Mouse (Mus musculus) megakaryocyte progenitor cell, adult 5-6 weeks (primary cell): ENCODE data around the gene Sell. TPM values are rescaled to one million over a fixed set of nuclear protein-coding genes. Genes with fewer than 3 reads are reported as not detected.
"Not testable (repeated sequence)": the region's sequence is repeated elsewhere in the genome, so short reads cannot be mapped to it uniquely, and the experiment has no call there.

Experiments
- ATAC-seq: replicated peaks from 2 replicates; pipeline ENCODE4 v1.8.0; 2016; ENCODE audit warnings: mild to moderate bottlenecking, moderate TSS enrichment, inconsistent platforms; ENCODE audit not compliant: poor library complexity
- total RNA-seq, 2 experiments: library from RNA; stranded (forward) in 1 of 2; stranded (reverse) in 1 of 2; fragments of 157-497, 149-512 nt in 1 of 2; fragments of 200-1000 nt in 1 of 2; gene quantifications; 2 replicates each; pipeline versions ENCODE4 v1.2.3 to v1.2.4; 2015 to 2017

Sell gene
- total RNA-seq (2015): 371 and 392 TPM in 2 replicates
- total RNA-seq (2017): 234 and 258 TPM in 2 replicates

DNA sequence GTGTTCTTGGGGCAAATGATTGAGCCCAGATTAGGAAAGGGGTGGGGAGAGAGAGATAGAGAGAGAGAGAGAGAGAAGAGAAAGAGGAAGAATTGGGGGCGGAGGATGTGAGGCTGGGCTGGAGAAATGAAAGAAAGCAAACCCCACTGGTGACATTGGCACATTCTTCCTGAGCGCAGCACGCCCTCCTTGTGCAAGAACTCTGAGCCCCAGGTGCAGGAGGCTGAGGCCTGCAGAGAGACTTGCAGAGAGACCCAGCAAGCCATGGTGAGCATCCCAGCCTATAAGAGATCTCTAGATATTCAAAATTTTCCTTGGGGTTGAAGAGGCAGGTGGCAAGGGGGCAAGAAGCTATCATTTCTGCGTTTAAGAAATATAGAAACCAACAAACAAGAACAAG is at the start of gene Sell:
Sell (plus strand) TSS at position 58 of the 400 bp plus-strand sequence.
- peak; percentile 86 for ATAC-seq

DNA sequence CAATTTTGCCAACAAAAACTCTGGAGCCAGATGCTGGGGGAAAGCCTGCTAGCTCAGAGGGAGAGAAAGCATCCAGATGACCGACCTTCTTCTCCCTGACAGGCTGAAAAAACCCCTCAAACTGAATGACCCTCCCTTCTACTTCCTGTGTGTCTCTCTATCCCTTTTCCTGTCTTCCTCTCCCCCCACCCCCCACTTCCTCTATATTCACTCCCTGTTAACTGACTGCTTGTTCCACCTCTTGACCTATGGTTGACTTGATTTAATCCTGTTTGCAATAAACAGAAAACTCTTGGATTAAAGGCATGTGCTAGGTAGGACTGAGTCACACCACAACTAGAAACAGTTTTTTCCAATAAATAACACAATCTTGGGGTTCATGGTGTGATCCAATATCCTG is 47.2 kb upstream of the Sell start:
- 0 out of 2 replicates have a peak, but pooled peaks have one; percentile 39 for ATAC-seq

DNA sequence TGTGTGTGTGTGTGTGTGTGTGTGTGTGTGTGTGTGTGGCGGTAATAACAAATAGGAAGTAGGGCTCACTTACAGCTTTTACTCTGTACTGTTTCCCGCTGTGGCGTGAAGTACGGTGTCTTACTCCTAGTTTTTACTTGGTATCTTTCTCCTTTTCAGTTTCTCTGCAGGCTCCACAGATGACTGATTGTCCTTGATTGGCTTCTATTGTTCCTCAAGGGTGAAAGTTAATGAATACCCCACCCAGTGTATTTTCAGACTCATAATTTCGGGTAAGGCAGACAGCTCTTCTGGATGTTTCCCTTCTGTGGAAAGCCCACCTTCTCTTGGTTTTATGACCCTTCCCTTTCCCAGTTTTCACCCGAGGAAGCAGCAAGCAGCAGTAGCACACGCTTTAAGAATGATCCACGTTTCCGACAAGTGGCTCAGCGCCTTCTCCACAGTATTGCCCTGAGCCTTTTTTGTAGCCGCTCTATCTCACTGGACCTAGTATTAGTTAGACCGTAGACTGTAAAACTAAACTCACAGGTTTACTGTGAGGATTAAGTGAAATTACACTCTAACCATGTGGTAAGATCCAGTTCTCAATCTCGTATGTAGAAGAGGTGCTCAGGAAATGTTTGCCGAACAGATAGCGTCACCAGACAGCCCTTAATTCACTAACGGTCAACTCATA is 43.4 kb upstream of the Sell start:
- no peak for ATAC-seq

DNA sequence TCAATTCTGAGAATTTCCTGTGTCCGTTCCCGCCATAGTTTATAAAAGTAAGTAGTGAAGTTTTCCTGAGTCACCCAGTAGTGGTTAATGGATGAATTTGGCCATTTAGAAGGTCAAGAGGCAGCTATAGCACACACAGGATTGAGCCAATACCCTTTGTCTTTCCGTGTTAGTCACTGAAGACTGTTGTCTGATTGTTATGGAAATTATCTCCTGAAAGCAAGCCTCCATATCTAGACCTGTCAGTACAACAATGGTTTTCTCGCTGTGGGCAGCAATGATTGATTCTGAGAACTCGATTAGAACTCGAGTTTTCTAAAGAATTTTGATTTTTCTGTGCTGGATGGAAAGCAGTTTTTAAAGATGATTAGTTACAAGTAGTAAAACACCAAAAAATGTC is 42.0 kb upstream of the Sell start:
- ATAC-seq: no peak

DNA sequence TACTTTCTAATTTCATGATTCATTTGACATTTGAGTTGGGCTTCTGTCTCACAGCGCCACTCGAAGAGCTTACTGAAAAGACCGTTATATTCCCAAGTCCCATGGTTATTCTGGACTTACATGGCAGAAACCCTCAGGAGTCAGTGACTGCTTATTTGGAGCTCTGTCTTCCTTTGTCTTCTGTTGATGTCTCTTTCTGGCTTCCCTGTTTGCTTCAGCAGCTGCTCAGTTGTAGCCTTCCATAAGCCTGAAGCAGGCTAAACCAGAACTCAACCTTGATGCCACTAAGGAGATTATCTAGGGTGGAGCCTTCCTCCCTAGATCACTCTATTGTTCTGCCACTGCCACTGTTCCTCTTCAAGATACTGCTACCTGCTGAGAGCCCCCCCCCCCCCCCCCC is 41.0 kb upstream of the Sell start:
- ATAC-seq: not testable (repeated sequence)

DNA sequence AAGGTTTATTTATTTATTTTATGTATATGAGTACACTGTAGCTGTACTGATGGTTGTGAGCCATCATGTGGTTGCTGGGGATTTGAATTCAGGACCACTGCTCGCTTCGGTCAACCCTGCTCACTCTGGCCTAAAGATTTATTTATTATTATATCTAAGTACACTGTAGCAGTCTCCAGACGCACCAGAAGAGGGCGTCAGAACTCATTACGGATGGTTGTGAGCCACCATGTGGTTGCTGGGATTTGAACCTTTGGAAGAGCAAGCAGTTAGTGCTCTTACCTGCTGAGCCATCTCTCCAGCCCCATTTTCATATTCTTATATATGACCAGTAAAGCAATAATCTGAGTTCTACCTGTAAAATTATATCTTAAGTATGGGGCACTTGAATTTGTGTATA is 39.7 kb upstream of the Sell start:
- not testable (repeated sequence) for ATAC-seq

DNA sequence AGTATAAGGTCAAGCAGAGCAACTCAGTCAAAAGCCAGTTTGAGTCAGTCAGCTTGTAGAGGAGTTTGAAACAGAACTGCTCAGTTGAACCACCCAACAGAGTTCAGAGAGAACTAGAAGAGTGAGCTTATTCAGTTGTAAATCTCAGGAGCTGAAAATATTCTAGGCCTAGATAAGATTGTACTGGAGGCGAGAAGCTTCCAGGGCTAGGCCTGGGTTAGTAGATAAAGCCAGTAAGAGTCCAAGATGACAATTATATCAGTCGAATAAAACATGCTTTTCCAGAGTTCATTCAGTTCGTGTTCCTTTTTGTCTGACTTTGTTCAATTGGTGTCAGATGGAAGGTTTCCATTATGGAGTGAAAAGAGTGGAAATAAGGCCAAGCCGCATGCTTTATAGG is 36.1 kb upstream of the Sell start:
- 0 out of 2 replicates have a peak, but pooled peaks have one; percentile 23 for ATAC-seq

DNA sequence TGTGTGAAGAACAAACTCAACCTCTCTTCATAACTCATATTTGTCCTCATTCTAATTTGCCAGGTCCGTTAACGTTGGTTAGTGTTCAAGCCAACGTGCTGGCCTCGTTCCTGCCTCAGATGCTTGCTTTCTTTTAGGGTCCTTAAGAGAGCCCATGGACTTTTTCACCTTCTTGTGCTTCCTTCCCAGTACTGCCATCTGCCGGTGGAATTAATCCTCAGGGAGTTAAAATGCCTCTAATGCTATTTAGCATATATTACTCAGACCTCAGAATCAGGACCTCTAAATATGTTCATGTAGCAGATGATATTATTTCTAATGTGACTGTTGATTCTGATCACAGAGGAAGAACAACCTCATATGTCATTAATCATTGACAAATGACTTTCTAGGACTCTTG is 34.4 kb upstream of the Sell start:
- no peak for ATAC-seq

DNA sequence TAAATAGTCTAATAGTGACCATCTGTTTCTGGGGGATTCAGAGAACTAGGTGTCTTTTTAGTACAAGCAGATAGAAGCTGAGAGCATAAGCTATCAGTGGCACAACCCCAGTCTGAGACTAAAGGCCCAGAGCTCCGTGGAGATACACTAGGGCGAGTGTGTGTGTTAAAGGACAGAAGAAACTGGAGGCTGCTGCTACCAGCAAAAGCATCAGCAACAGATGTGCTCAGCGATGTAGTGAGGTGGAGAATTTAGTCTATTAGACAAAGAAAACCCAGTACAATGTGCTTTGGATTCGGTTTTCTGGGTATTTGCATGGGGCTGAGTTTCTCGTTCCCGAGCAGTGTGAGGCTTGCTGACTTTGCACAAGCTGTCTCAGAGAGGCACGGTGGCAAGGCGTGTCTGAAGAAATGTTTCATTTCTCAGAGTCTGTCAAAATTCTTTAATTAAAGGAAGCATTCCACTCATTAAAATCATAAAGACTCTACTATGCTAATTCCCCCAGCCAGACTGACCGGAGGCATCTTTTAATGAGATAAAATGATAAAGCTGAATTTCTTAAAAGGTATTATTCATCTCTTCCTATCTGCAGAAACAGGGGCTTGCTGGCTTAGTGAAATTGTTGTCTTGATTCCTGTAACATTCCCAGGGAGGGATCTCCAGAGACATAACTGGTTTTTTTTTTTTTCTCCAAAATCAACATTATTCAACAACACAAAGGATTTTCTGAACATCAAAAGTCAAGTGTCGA is 21.2 kb upstream of the Sell start:
- ATAC-seq: no peak

DNA sequence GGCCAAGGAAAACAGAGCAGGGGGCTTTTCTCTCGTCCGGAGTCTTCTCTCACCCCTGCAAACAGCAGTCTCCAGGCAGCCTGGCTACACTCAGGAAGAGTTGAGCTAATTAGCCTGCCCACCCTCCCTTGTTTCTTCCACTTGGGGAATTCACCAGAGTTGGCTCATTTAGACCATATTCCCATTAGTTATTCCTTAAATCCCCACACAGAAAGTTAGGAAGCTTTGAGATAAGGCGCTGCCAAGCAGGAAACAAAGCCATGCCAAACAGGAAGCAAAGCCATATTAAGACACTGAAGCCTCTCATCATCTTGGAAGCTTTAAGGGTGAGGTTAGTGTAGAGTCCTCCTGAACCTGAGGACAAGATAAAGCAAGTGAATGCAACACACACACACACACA is 18.2 kb upstream of the Sell start:
- no peak for ATAC-seq

DNA sequence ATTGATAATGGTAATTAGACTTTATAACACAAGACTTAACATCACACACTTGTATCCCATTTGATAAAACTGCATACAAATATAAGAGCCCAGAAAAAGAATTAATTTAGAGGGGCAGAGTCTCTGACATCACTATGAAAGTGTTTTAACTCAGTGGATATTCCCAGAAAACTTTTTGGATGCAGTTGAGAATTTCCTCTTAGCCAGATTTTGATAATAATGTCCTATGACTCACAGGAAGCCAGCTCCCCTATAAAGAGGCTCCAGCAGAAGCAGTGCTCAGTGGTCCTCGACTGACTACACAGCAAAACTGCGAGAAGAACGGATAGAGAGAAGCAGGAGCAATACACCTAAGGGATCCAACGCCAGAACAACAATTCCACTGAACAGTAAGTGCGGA is 13.8 kb upstream of the Sell start, which contains the start of gene Sele:
Sele (plus strand) TSS at position 301 of the 400 bp plus-strand sequence.
- ATAC-seq: no peak

DNA sequence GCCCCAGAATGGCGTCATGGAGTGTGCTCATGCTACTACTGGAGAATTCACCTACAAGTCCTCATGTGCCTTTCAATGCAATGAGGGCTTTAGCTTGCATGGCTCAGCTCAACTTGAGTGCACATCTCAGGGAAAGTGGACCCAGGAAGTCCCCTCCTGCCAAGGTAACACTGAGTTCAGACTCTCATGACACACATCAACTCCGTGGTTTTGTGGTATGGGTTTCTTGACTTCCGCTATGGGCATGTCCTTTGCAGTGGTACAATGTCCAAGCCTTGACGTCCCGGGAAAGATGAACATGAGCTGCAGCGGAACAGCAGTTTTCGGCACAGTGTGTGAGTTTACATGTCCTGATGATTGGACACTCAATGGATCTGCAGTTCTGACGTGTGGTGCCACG is 8.2 kb upstream of the Sell start:
- ATAC-seq: no peak; the same call in 1 of the 2 replicates

DNA sequence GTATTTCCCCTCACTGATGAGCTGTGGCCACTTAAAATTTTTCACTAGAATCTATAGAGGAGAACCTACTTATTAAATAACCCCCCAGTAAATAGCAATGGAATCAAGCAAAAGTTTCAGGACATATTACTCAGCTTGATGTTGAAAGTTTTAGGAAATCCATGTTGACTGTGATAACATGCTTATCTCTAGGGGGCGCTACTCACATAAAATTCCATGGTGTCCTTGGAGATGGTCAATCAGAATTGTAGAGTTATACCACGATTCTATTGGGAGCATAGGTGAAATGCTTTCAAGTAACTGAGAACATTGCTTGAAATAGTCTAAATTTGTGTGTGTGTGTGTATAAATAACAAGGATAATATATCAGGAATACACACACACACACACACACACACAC is 7.0 kb upstream of the Sell start:
- peak; percentile 79 for ATAC-seq

DNA sequence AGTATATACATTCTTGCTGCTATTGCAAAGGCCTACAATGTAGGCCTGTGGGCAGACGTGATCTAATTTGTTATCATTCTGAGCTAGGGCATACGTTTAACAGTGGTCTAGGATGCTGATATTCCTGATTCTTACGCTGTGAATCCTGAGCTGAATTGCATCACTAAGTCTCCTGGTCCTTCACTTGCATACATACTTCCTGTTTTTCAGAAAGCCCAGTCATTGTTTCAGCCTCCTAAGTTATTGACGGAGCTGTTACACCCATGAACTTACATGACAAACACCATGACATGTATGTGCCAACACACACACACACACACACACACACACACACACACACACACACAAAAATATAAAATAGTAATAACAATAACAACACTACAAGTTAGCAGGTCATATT is 1.7 kb upstream of the Sell start:
- ATAC-seq: peak; percentile 69

DNA sequence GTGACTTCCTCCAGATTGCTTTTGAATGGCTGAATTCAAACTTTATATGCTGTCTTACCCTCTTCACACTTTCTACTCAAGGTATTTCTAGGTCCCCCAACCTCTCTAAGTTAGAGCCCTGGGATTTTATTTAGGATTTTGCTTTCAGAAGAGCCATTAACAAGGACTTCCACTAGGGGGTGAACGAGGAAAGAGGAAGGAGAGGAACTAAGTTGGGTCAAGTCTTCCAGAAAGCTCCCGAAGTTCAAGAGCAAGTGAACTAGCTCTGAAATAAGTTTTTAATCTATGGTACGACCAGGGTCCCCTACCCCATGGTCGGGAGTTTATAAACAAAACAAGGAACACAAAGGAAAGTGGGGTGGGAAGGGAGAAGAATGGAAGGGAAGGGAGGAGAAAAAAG is 504 bp upstream of the Sell start:
- ATAC-seq: peak; percentile 54

DNA sequence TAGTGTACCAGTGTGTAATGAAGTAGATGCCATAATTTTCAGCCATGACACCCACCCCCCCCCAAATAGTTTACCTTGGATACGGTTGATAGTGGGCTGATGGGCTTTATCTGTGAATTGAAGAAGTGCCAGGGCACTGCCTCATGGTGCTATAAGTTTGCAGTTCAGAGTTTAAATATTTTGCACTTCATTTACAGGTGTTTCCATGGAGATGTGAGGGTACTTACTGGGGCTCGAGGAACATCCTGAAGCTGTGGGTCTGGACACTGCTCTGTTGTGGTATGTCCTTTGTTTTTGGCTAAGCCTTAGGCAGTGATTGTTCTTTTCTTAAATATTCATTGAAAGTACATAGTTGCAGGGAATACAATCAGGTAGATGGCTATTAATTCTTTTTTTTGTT is 1.1 kb downstream of the Sell start:
- ATAC-seq: no peak

DNA sequence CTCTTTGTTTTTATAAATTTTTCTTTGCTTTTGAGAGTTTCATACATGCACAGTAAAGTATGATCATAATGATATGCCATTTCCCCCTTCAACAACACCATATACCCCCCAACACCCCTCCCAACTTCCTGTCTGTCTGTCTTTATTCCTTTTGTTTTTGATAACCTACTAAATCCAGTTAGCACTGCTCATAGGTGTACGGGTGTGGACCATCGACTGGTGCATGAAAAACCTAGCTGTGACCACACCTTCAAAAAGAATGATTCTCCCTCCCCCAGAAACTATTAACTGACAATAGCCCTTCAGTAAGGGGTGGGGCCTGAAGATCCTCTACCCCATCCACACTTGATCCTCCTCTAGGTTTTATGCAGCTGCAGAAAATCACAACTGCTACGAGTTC is 2.0 kb downstream of the Sell start:
- ATAC-seq: no peak

DNA sequence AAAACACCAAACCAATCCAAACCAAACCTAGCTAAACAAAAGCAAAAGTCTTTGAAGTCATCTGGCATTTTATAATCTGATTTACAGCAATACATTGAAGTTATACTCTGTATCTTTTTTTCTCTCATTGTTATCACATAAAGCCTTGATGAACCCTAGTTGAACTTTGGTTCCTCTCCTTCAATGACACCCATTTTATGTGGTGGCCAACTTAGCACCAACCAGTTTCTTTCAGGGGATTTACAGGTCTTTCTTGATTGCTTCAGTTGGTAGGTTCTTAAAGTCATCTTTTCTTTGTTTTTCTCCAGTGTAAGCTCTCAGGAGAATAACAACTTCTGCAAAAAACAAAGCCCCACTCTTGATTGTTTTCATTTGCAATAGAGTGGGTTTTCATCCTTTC is 7.5 kb downstream of the Sell start:
- no peak for ATAC-seq

DNA sequence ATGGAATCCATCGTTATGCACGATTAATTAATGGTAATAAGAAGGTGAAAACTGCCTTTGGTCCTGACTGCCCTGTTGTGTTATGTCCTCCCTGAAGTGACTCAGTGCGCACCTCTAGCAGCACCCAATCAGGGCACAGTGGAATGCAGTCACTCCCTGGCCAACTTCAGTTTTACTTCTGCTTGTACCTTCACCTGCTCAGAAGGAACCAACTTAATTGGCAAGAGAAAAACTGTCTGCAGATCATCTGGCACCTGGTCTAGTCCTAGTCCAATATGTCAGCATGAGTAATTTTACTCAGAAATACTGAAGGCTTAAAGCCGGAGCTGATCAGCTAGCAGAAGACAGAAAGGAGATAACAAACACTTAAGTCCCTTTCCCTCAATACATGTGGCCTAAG is 8.7 kb downstream of the Sell start:
- no peak for ATAC-seq

DNA sequence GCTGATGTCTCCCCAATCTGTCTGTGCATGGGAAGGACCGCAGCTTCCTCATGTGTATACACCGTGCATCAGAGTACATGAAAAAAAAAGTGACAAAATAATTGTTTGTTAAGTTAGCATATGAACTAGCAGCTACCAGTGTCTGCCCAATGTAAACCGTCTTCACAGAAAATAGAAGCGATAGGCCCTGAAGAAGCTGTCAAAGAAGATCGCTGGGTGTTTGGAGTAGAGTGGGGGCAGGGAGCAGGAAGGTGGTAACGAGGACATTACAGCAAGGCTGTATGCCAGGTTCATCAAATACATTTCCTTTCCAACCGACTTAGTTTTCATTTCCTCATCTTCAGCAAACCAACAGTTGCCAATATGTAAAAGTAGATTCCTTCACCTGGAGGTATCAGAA is 9.3 kb downstream of the Sell start:
- ATAC-seq: peak; percentile 41

DNA sequence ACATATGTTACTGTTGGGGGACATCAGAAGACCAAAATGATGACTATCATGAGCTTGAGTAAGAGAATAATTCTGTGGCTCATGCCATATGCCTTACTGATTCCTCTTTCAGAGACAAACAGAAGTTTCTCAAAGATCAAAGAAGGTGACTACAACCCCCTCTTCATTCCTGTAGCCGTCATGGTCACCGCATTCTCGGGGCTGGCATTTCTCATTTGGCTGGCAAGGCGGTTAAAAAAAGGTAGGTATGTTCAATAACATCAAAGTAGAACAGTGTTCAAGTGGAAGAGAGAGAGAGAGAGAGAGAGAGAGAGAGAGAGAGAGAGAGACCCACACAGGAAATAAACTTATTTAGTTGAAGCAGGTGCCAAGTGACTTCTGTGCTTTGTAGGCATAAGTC is 10.2 kb downstream of the Sell start:
- no peak for ATAC-seq

DNA sequence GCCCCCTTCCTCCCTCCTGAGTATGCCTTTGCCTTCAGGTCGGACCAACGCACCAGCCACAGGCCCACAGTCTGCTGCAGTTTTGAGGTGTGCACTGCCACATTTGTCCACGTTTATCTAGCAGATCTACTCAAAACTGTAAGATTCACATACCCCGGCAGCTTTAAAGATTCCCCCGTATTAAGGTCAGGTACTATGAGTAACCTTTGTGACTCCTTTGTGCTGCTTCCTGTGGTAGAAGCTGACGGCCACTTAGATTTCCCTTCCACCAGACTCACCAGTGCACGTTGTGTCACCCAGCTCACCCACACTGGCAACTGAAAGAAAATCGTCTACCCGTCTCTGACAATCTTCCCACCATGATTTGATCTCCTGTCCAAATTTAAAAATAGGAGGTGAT is 11.3 kb downstream of the Sell start:
- no peak for ATAC-seq
